In genomic region chr14:74358730-74359444, GRCm38 (mm10) we compare ENCODE assay signal across 24 mouse cellular contexts.
"Had no signal": no experiment of that assay in that cellular context is flagged by ENCODE, and none has a peak within 500 bp of the region (broad histone marks: within the 10 kb centered on the region; RNA-seq: fewer than 3 reads in every experiment).

No protein-coding gene starts in this region.

- DNase-seq: gastrocnemius, postnatal 14 days; gastrocnemius, postnatal 36 days; heart, adult 11 months; heart, adult 2 months; heart, postnatal 14 days; heart, postnatal 36 days; kidney, postnatal 25 days; left cerebral cortex, postnatal 4 days; lung, adult 18-20 months had no signal

- H3K36me3 ChIP-seq: heart, embryonic 13.5 days; heart, embryonic 15.5 days; hindbrain, embryonic 10.5 days; hindbrain, embryonic 12.5 days; intestine, embryonic 15.5 days; limb, embryonic 13.5 days; limb, embryonic 15.5 days; liver, embryonic 12.5 days had no signal

- H3K27me3 ChIP-seq: heart, embryonic 13.5 days; heart, embryonic 15.5 days; hindbrain, embryonic 12.5 days; intestine, embryonic 15.5 days; limb, embryonic 13.5 days; limb, embryonic 15.5 days; liver, embryonic 12.5 days had no signal

- H3K27ac ChIP-seq: heart, adult 2 months; heart, embryonic 13.5 days; heart, embryonic 15.5 days; hindbrain, embryonic 10.5 days; hindbrain, embryonic 12.5 days; hindbrain, embryonic 14.5 days; intestine, embryonic 15.5 days; layer of hippocampus, adult 2 months; left cerebral cortex, adult 2 months; limb, embryonic 13.5 days; limb, embryonic 15.5 days; liver, embryonic 12.5 days; liver, embryonic 14.5 days had no signal

- H3K4me1 ChIP-seq: heart, embryonic 13.5 days; heart, embryonic 15.5 days; hindbrain, embryonic 12.5 days; intestine, embryonic 15.5 days; limb, embryonic 15.5 days; liver, embryonic 12.5 days had no signal

- ATAC-seq: inflammation-experienced regulatory T-cells, adult 6 months; intestine, embryonic 15.5 days; intestine, postnatal 0 days; liver, embryonic 12.5 days had no signal

- H3K9me3 ChIP-seq: heart, embryonic 13.5 days; heart, embryonic 15.5 days; hindbrain, embryonic 10.5 days; hindbrain, embryonic 12.5 days; intestine, embryonic 15.5 days; limb, embryonic 13.5 days; limb, embryonic 15.5 days; liver, embryonic 12.5 days had no signal

- H3K9ac ChIP-seq: heart, embryonic 13.5 days; heart, embryonic 15.5 days; hindbrain, embryonic 12.5 days; hindbrain, embryonic 14.5 days; intestine, embryonic 15.5 days; limb, embryonic 13.5 days; limb, embryonic 15.5 days; liver, embryonic 12.5 days; liver, embryonic 14.5 days had no signal

- H3K4me2 ChIP-seq: heart, embryonic 11.5 days; heart, embryonic 13.5 days; heart, embryonic 15.5 days; hindbrain, embryonic 12.5 days; hindbrain, embryonic 14.5 days; intestine, embryonic 15.5 days; limb, embryonic 15.5 days; liver, embryonic 12.5 days had no signal

- H3K4me3 ChIP-seq: heart, adult 2 months; heart, embryonic 13.5 days; heart, embryonic 15.5 days; hindbrain, embryonic 10.5 days; hindbrain, embryonic 12.5 days; intestine, embryonic 15.5 days; layer of hippocampus, adult 2 months; left cerebral cortex, adult 2 months; limb, embryonic 13.5 days; limb, embryonic 15.5 days; liver, embryonic 12.5 days had no signal
